ENCODE assay signal across 22 mouse cellular contexts in the genomic region with DNA sequence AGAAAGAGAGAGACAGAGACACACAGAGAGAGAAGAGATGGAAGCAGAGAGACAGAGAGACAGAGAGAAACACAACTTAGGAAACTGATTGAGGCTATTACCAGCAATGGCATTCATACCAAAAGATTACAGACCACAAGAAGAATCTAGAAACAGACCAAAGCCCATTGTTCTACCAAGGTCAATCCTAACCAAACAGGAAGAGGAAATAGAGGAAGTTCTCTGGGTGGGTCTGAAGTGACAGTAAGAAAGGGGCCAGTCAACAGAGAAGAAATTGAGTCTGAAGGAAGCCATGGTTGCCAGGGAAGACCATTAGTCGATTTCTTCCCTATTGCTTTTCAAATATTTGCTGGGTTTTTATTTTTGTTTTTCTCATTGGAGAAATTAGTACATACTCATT.
DNase-seq lines count a peak whose midpoint lies in the region; ATAC-seq and TF ChIP-seq lines count a peak whose summit lies in the region.
"Had no signal": no experiment of that assay in that cellular context is flagged by ENCODE, and none has a peak within 500 bp of the region (broad histone marks: within the 10 kb centered on the region; RNA-seq: fewer than 3 reads in every experiment).

No protein-coding gene starts in this region.

- no peak for TF ChIP-seq POLR2A in kidney, adult 2 months (IDR thresholded peaks at IDR 0.05; ENCODE audit: low read depth, low read length)
- no peak for TF ChIP-seq POLR2A in MEL (IDR thresholded peaks at IDR 0.05; ENCODE audit: control insufficient read depth in 1 of 2, insufficient read depth in 1 of 2, low read depth in 1 of 2, low read length in 2 of 2, poor library complexity in 1 of 2)

- no peak overlapping the region; the same call in 1 of the 2 replicates for H3K27ac ChIP-seq in kidney, adult 2 months (ENCODE audit: insufficient read depth, low read depth, low read length)
- H3K27ac ChIP-seq in kidney, embryonic 15.5 days: no peak overlapping the region
- H3K27ac ChIP-seq in MEL (ENCODE audit: control insufficient read depth, low read depth, low read length): no peak overlapping the region
- H3K27ac ChIP-seq in intestine, embryonic 16.5 days (ENCODE audit: low read length): no peak overlapping the region
- H3K27ac ChIP-seq: embryonic facial prominence, embryonic 12.5 days; forebrain, embryonic 13.5 days; heart, embryonic 13.5 days; hindbrain, embryonic 10.5 days; liver, embryonic 15.5 days had no signal

- DNase-seq in kidney, adult 2 months: peak; percentile 33
- DNase-seq in 416B (ENCODE audit: low read depth) (peak; percentile 46), MEL (ENCODE audit: low read depth, low spot score) (peak; percentile 40)
- DNase-seq in adrenal gland, postnatal 14 days: no peak
- DNase-seq in cerebellum, postnatal 36 days: no peak
- DNase-seq: cerebellum, adult 9-10 months; gastrocnemius, postnatal 14 days; layer of hippocampus, postnatal 36 days; midbrain, embryonic 14.5 days; right cerebral cortex, postnatal 25 days had no signal

- H3K36me3 ChIP-seq in kidney, adult 2 months (ENCODE audit: control insufficient read depth, insufficient read depth, low read length): no peaks in the 10 kb centered on the region
- H3K36me3 ChIP-seq in kidney, embryonic 15.5 days: no peaks in the 10 kb centered on the region
- peaks cover 0 to 13% of the 10 kb centered on the region in 2 experiments; a peak in 2 of 4 replicates for H3K36me3 ChIP-seq in MEL (ENCODE audit: control insufficient read depth in 1 of 2, insufficient read depth in 2 of 2, low read length in 2 of 2)
- no peaks in the 10 kb centered on the region for H3K36me3 ChIP-seq in intestine, embryonic 16.5 days (ENCODE audit: control insufficient read depth, insufficient read depth, low read length)
- H3K36me3 ChIP-seq: embryonic facial prominence, embryonic 12.5 days; heart, embryonic 13.5 days; hindbrain, embryonic 10.5 days; liver, embryonic 15.5 days had no signal

- H3K9me3 ChIP-seq in kidney, embryonic 15.5 days (replicated peaks): no peaks in the 10 kb centered on the region
- no peaks in the 10 kb centered on the region for H3K9me3 ChIP-seq in MEL (replicated peaks; ENCODE audit: insufficient read depth, low read length)
- no peaks in the 10 kb centered on the region for H3K9me3 ChIP-seq in intestine, embryonic 16.5 days (ENCODE audit: control insufficient read depth, low read length)
- H3K9me3 ChIP-seq: embryonic facial prominence, embryonic 12.5 days; forebrain, embryonic 13.5 days; heart, embryonic 13.5 days; hindbrain, embryonic 10.5 days; liver, embryonic 15.5 days; megakaryocyte, embryonic 14.5 days had no signal

- H3K79me2 ChIP-seq in MEL (ENCODE audit: control insufficient read depth, insufficient read depth, low read length, poor library complexity): no peaks in the 10 kb centered on the region

- no peak for TF ChIP-seq CTCF in kidney, adult 2 months (conservative IDR thresholded peaks at IDR 0.05; ENCODE audit: insufficient read depth, insufficient read length, low read depth, low read length)
- TF ChIP-seq CTCF in MEL (IDR thresholded peaks at IDR 0.05 in 2 of 3, conservative IDR thresholded peaks at IDR 0.05 in 1 of 3; ENCODE audit: control insufficient read depth in 1 of 3, insufficient read depth in 1 of 3, low read depth in 2 of 3, low read length in 3 of 3, poor library complexity in 1 of 3, severe bottlenecking in 1 of 3): no peak

- H3K27me3 ChIP-seq in kidney, adult 2 months (replicated peaks; ENCODE audit: control insufficient read depth, insufficient read depth, low read length): no peaks in the 10 kb centered on the region
- H3K27me3 ChIP-seq in kidney, embryonic 15.5 days: no peaks in the 10 kb centered on the region
- peaks cover under 1 to 3% of the 10 kb centered on the region in 2 experiments; a peak in 3 of 4 replicates for H3K27me3 ChIP-seq in MEL (ENCODE audit: control insufficient read depth in 1 of 2, insufficient read depth in 2 of 2, low read length in 2 of 2)
- H3K27me3 ChIP-seq in intestine, embryonic 16.5 days (replicated peaks; ENCODE audit: control insufficient read depth, insufficient read depth, low read length): no peaks in the 10 kb centered on the region
- H3K27me3 ChIP-seq: embryonic facial prominence, embryonic 12.5 days; forebrain, embryonic 13.5 days; heart, embryonic 13.5 days; liver, embryonic 15.5 days had no signal

- no peaks in the 10 kb centered on the region for H3K4me1 ChIP-seq in kidney, adult 2 months (ENCODE audit: control insufficient read depth, insufficient read depth, low read length)
- H3K4me1 ChIP-seq in kidney, embryonic 15.5 days: no peaks in the 10 kb centered on the region
- peaks cover 0 to 4% of the 10 kb centered on the region in 2 experiments; a peak in 1 of 4 replicates for H3K4me1 ChIP-seq in MEL (ENCODE audit: control insufficient read depth in 1 of 2, insufficient read depth in 2 of 2, low read length in 2 of 2)
- peaks cover 6% of the 10 kb centered on the region; the same call in 1 of the 2 replicates for H3K4me1 ChIP-seq in intestine, embryonic 16.5 days (ENCODE audit: control insufficient read depth, insufficient read depth, low read length)
- H3K4me1 ChIP-seq: embryonic facial prominence, embryonic 12.5 days; forebrain, embryonic 13.5 days; hindbrain, embryonic 10.5 days; liver, embryonic 15.5 days had no signal

- H3K9ac ChIP-seq in kidney, embryonic 15.5 days: no peak overlapping the region
- H3K9ac ChIP-seq in MEL (ENCODE audit: control insufficient read depth, low read depth, low read length, poor library complexity, severe bottlenecking): no peak overlapping the region
- no peak overlapping the region for H3K9ac ChIP-seq in intestine, embryonic 16.5 days (ENCODE audit: low read depth, low read length)
- H3K9ac ChIP-seq: embryonic facial prominence, embryonic 12.5 days; forebrain, embryonic 13.5 days; heart, embryonic 13.5 days; liver, embryonic 15.5 days had no signal

- no peak for ATAC-seq in kidney, embryonic 15.5 days (replicated peaks; ENCODE audit: low FRiP score)
- peak; percentile 77 for ATAC-seq in granulocyte monocyte progenitor cell, adult 5-6 weeks (replicated peaks; ENCODE audit: poor library complexity, severe bottlenecking)
- no peak for ATAC-seq in intestine, embryonic 16.5 days
- ATAC-seq: CD4-positive, CD25-positive, alpha-beta regulatory T cell, adult 4 months; forebrain, embryonic 13.5 days had no signal

- TF ChIP-seq EP300 in MEL (IDR thresholded peaks at IDR 0.05; ENCODE audit: low read depth in 1 of 2, low read length in 2 of 2): no peak

- TF ChIP-seq RAD21 in MEL (IDR thresholded peaks at IDR 0.05; ENCODE audit: low read depth, low read length): no peak

- H3K4me2 ChIP-seq in kidney, embryonic 15.5 days: no peak overlapping the region
- H3K4me2 ChIP-seq in intestine, embryonic 16.5 days (ENCODE audit: low read depth, low read length): no peak overlapping the region
- H3K4me2 ChIP-seq: embryonic facial prominence, embryonic 12.5 days; forebrain, embryonic 13.5 days; heart, embryonic 13.5 days; liver, embryonic 15.5 days had no signal

- no peak overlapping the region for H3K4me3 ChIP-seq in kidney, adult 2 months (ENCODE audit: insufficient read depth, low read depth, low read length)
- no peak overlapping the region for H3K4me3 ChIP-seq in kidney, embryonic 15.5 days (replicated peaks)
- no peak overlapping the region for H3K4me3 ChIP-seq in MEL (ENCODE audit: control insufficient read depth in 1 of 2, insufficient read depth in 1 of 2, low read depth in 2 of 2, low read length in 2 of 2)
- no peak overlapping the region for H3K4me3 ChIP-seq in intestine, embryonic 16.5 days (ENCODE audit: low read length)
- H3K4me3 ChIP-seq: embryonic facial prominence, embryonic 12.5 days; erythroblast, embryonic 14.5 days; forebrain, embryonic 13.5 days; heart, embryonic 13.5 days; hindbrain, embryonic 10.5 days; liver, embryonic 15.5 days; megakaryocyte, embryonic 14.5 days; myocyte had no signal

- WGBS in kidney, adult 2 months: 71% methylated on average over 1 of the region's 1 CpGs
- WGBS in kidney, embryonic 15.5 days: 77% methylated on average over 1 of the region's 1 CpGs
- WGBS in intestine, embryonic 16.5 days: 89% methylated on average over 1 of the region's 1 CpGs

TF ChIP-seq in MEL, 35 proteins besides CTCF, POLR2A, EP300 and RAD21:
- TF ChIP-seq GABPA (IDR thresholded peaks at IDR 0.05; ENCODE audit: low read depth, low read length) (no peak), MXI1 (IDR thresholded peaks at IDR 0.05; ENCODE audit: low read depth, low read length) (no peak), USF1 (IDR thresholded peaks at IDR 0.05; ENCODE audit: low read depth, low read length) (no peak), TAL1 (IDR thresholded peaks at IDR 0.05; ENCODE audit: low read length) (no peak), SMC3 (IDR thresholded peaks at IDR 0.05; ENCODE audit: low read depth, low read length) (no peak), ZMIZ1 (IDR thresholded peaks at IDR 0.05; ENCODE audit: low read depth, low read length) (no peak), ELF1 (IDR thresholded peaks at IDR 0.05; ENCODE audit: low read depth, low read length) (no peak), CHD1 (IDR thresholded peaks at IDR 0.05; ENCODE audit: low read depth, low read length) (no peak), GATA1 (IDR thresholded peaks at IDR 0.05; ENCODE audit: low read depth, low read length) (no peak), POLR2AphosphoS2 (IDR thresholded peaks at IDR 0.05; ENCODE audit: low read length) (no peak), ZNF384 (IDR thresholded peaks at IDR 0.05; ENCODE audit: low read depth, low read length) (no peak), MAZ (IDR thresholded peaks at IDR 0.05; ENCODE audit: low read depth, low read length) (no peak), E2F4 (IDR thresholded peaks at IDR 0.05; ENCODE audit: borderline replicate concordance, low read depth, low read length) (no peak), KAT2A (conservative IDR thresholded peaks at IDR 0.05; ENCODE audit: low read depth, low read length) (no peak), JUND (IDR thresholded peaks at IDR 0.05; ENCODE audit: low read depth, low read length) (no peak)
TF ChIP-seq in MEL: peak in this region for 0.

Comparison
In these comparisons a context has a peak if more than half of its experiments do, and no peak if none do; other contexts are left out.
1. DNase-seq: peak in kidney, adult 2 months (single experiment), 416B (single experiment) and MEL (single experiment); none in adrenal gland, postnatal 14 days (single experiment) and cerebellum, postnatal 36 days (0 of 2).